Mouse (Mus musculus) lung, postnatal 0 days (tissue): Measurements from ENCODE around the gene Serpinb3c. TPM values are rescaled to one million over a fixed set of nuclear protein-coding genes. Genes with fewer than 3 reads are reported as not detected.
"Not testable (repeated sequence)": the region's sequence is repeated elsewhere in the genome, so short reads cannot be mapped to it uniquely, and the experiment has no call there.

ENCODE experiments used
- ATAC-seq: fragments of 200-750 bp; cut with Nextera tagmentation; 2 replicates; pipeline ENCODE4 v1.8.0; 2017; ENCODE audit warnings: moderate library complexity
- DNase-seq: peaks from one replicate; pipeline ENCODE4 v3.0.0-alpha.2; 2016; ENCODE audit warnings: low spot score
- H3K27ac ChIP-seq: fragments of 300-500 bp; sonication (generic); 2 replicates; pipeline ENCODE4 v1.5.1; 2014; ENCODE audit warnings: antibody characterized with exemption, mild to moderate bottlenecking, low read length, mixed read lengths
- H3K27me3 ChIP-seq: fragments of 300-500 bp; sonication (generic); replicated peaks from 2 replicates; pipeline ENCODE4 v1.6.1; 2014; ENCODE audit warnings: low read length, mixed read lengths; ENCODE audit not compliant: insufficient read depth
- H3K36me3 ChIP-seq: fragments of 300-500 bp; sonication (generic); 2 replicates; pipeline ENCODE4 v1.6.1; 2014; ENCODE audit warnings: low read length, mixed read lengths; ENCODE audit not compliant: insufficient read depth
- H3K4me1 ChIP-seq: fragments of 300-500 bp; sonication (generic); 2 replicates; pipeline ENCODE4 v1.6.1; 2014; ENCODE audit warnings: antibody characterized with exemption, low read depth, low read length, mixed read lengths; ENCODE audit not compliant: insufficient read depth
- H3K4me2 ChIP-seq: fragments of 300-500 bp; sonication (generic); replicated peaks from 2 replicates; pipeline ENCODE4 v1.6.1; 2014; ENCODE audit warnings: low read depth, mild to moderate bottlenecking, low read length, moderate library complexity, mixed read lengths
- H3K4me3 ChIP-seq: fragments of 300-500 bp; sonication (generic); 2 replicates; pipeline ENCODE4 v1.5.1; 2014; ENCODE audit warnings: low read depth, low read length
- H3K9ac ChIP-seq: fragments of 300-500 bp; sonication (generic); replicated peaks from 2 replicates; pipeline ENCODE4 v1.6.1; 2014; ENCODE audit warnings: low read depth, mild to moderate bottlenecking
- H3K9me3 ChIP-seq: fragments of 300-500 bp; sonication (generic); 2 replicates; pipeline ENCODE4 v1.6.1; 2016; ENCODE audit warnings: low read length, mixed read lengths
- CTCF ChIP-seq: IDR thresholded peaks from 2 replicates; pipeline ENCODE4 v1.5.1; 2016; ENCODE audit warnings: antibody characterized with exemption, mild to moderate bottlenecking
- WGBS: fragments of 180-500 bp; shearing (Covaris S2); extraction: QIAGEN DNeasy Blood & Tissue Kit; methylation state at CpG from one replicate; pipeline ENCODE4 v1.1.7; 2014; 5-methylcytosine and 5-hydroxymethylcytosine counted together
- polyA plus RNA-seq: library from polyadenylated mRNA; unstranded; fragments of >200 nt; fragmentation: Nextera tagmentation; extraction: Ambion mirVana; gene quantifications from 2 replicates; pipeline ENCODE4 v1.2.1, GENCODE M21; 2015

The Serpinb3c gene
- polyA plus RNA-seq, result not detected in 2 replicates

- not testable (repeated sequence) for H3K4me3 ChIP-seq, H3K4me1 ChIP-seq, H3K9ac ChIP-seq, H3K9me3 ChIP-seq, H3K27ac ChIP-seq, ATAC-seq, H3K27me3 ChIP-seq, H3K36me3 ChIP-seq, H3K4me2 ChIP-seq, DNase-seq
These were observed at the start of gene Serpinb3c, which contains the start of gene Serpinb3b for GRCm38 (mm10) chr1:107278261-107278660. Gene Serpinb3c, minus strand, starts transcription at chr1:107278371. Gene Serpinb3b, minus strand, starts transcription at chr1:107278361.

GRCm38 (mm10) chr1:107243170-107243569 lies 35.0 kb downstream of the Serpinb3c start:
- not testable (repeated sequence) for H3K27ac ChIP-seq, H3K4me1 ChIP-seq, H3K27me3 ChIP-seq, H3K9ac ChIP-seq, ATAC-seq, H3K4me3 ChIP-seq, H3K36me3 ChIP-seq, H3K4me2 ChIP-seq, H3K9me3 ChIP-seq, DNase-seq
- peak; percentile 57 for TF ChIP-seq CTCF
- WGBS, result 26% methylated on average over 3 of the region's 3 CpGs

Other genes starting within 250 kb of the Serpinb3c start
- not detected in 2 replicates for gene Serpinb3a, start 226.1 kb downstream of the Serpinb3c start, polyA plus RNA-seq
- gene Serpinb3d, start 194.9 kb downstream of the Serpinb3c start, polyA plus RNA-seq, result not detected in 2 replicates
- gene Serpinb3b, start within 50 bp of the Serpinb3c start, polyA plus RNA-seq, result not detected in 2 replicates
- gene Serpinb11, start 82.8 kb upstream of the Serpinb3c start, polyA plus RNA-seq, result 0.11 and 0.12 TPM in 2 replicates
- gene Serpinb7, start 121.3 kb upstream of the Serpinb3c start, polyA plus RNA-seq, result not detected in 2 replicates
- gene Serpinb2, start 233.1 kb upstream of the Serpinb3c start, polyA plus RNA-seq, result 0.60 and 0.76 TPM in 2 replicates